Mouse (Mus musculus) liver, embryonic 12.5 days (tissue): ENCODE measurements around the gene Tbc1d22a. TPM values are rescaled to one million over a fixed set of nuclear protein-coding genes. Genes with fewer than 3 reads are reported as not detected.
A peak's percentile ranks its signal among the peaks of the same experiment; 100 is the strongest.

Source experiments
- ATAC-seq: fragments of 200-750 bp; cut with Nextera tagmentation; 2 replicates; pipeline ENCODE4 v1.8.0; 2017; ENCODE audit warnings: moderate number of reproducible peaks, mild to moderate bottlenecking, moderate library complexity
- H3K27ac ChIP-seq: fragments of 300-500 bp; sonication (generic); 2 replicates; pipeline ENCODE4 v1.5.1; 2016; ENCODE audit warnings: mild to moderate bottlenecking
- H3K27me3 ChIP-seq: fragments of 300-500 bp; sonication (generic); replicated peaks from 2 replicates; pipeline ENCODE4 v1.6.1; 2016; ENCODE audit warnings: mild to moderate bottlenecking, moderate library complexity
- H3K36me3 ChIP-seq: fragments of 300-500 bp; sonication (generic); 2 replicates; pipeline ENCODE4 v1.6.1; 2016; ENCODE audit warnings: mild to moderate bottlenecking, moderate library complexity
- H3K4me1 ChIP-seq: fragments of 300-500 bp; sonication (generic); 2 replicates; pipeline ENCODE4 v1.6.1; 2016
- H3K4me2 ChIP-seq: fragments of 300-500 bp; sonication (generic); 2 replicates; pipeline ENCODE4 v1.6.1; 2016; ENCODE audit warnings: mild to moderate bottlenecking, moderate library complexity
- H3K4me3 ChIP-seq: fragments of 300-500 bp; sonication (generic); 2 replicates; pipeline ENCODE4 v1.5.1; 2016; ENCODE audit warnings: mild to moderate bottlenecking, moderate library complexity
- H3K9ac ChIP-seq: fragments of 300-500 bp; sonication (generic); 2 replicates; pipeline ENCODE4 v1.6.1; 2016; ENCODE audit warnings: mild to moderate bottlenecking, moderate library complexity
- H3K9me3 ChIP-seq: fragments of 300-500 bp; sonication (generic); replicated peaks from 2 replicates; pipeline ENCODE4 v1.6.1; 2016; ENCODE audit warnings: mild to moderate bottlenecking, moderate library complexity
- WGBS: fragments of 180-500 bp; shearing (Covaris S2); methylation state at CpG from one replicate; pipeline ENCODE4 v1.1.7; 2016; ENCODE audit not compliant: insufficient replicate concordance; 5-methylcytosine and 5-hydroxymethylcytosine counted together
- polyA plus RNA-seq: library from polyadenylated mRNA; unstranded; fragments of >200 nt; fragmentation: Nextera tagmentation; extraction: Ambion mirVana; gene quantifications from 2 replicates; pipeline ENCODE4 v1.2.1, GENCODE M21; 2016

Tbc1d22a gene
- polyA plus RNA-seq, 1 experiment from 2014 or later: 9.2 TPM

DNA sequence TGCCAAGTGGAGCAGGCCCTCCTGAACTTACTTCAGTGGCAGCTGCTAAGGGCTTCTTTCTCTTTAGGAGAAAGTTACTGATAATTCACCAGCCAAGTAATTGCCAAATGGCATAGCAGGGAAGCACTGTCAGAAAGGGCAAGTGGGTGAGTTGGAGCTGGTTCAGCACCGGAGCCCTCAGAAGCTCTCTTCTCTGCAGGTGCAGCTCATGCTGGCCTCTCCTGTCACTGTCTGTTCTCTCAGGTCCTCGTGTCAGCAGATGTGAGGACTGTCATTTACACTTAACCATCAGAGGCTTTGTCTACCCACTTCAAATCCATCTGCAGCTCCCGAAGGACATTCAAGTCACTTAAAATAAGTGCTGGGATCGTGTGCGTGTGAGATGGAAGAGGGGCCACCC lies 190.6 kb downstream of the Tbc1d22a start:
- Histone ChIP-seq H3K9ac (no peak overlapping the region), H3K27me3 (no peaks in the 10 kb centered on the region), H3K27ac (no peak overlapping the region), H3K4me2 (no peak overlapping the region), H3K4me3 (no peak overlapping the region), H3K4me1 (no peaks in the 10 kb centered on the region), H3K9me3 (no peaks in the 10 kb centered on the region), H3K36me3 (no peaks in the 10 kb centered on the region)
- ATAC-seq: no peak
- 68% methylated on average over 5 of the region's 5 CpGs for WGBS

DNA sequence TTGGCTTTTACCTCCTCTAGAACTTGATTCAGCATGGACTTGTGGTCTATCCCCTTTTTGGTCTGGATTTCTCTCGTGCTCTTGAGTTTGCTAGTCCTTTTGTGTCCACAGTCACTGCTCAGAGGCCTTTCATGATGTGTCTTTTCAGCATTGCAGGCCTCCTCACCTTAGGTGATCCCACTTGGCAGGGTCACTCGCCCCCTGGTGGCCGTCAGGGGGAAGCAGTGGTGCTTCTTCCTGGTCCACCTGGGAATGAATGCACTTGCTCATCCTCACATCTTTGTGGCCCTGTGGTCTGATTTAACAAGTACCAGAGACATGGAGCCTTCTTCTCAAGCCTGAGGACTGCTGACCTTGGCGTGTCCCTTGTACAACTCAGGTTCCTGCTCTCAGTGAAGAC lies 191.3 kb downstream of the Tbc1d22a start:
- no peak overlapping the region for H3K9ac ChIP-seq
- H3K9me3 ChIP-seq: no peaks in the 10 kb centered on the region
- no peak overlapping the region for H3K4me3 ChIP-seq
- no peak overlapping the region for H3K27ac ChIP-seq
- H3K27me3 ChIP-seq: no peaks in the 10 kb centered on the region
- no peaks in the 10 kb centered on the region for H3K36me3 ChIP-seq
- H3K4me1 ChIP-seq: no peaks in the 10 kb centered on the region
- ATAC-seq: no peak
- no peak overlapping the region for H3K4me2 ChIP-seq
- 12% methylated on average over 4 of the region's 4 CpGs for WGBS

GRCm38 (mm10) chr15:86409352-86409751 lies 195.1 kb downstream of the Tbc1d22a start:
- Histone ChIP-seq H3K4me1 (peaks cover 10% of the 10 kb centered on the region; the same call in 1 of the 2 replicates), H3K36me3 (no peaks in the 10 kb centered on the region), H3K27ac (no peak overlapping the region), H3K4me3 (no peak overlapping the region), H3K4me2 (no peak overlapping the region), H3K9me3 (no peaks in the 10 kb centered on the region), H3K27me3 (no peaks in the 10 kb centered on the region), H3K9ac (no peak overlapping the region)
- 68% methylated on average over 5 of the region's 5 CpGs for WGBS
- no peak; the same call in 1 of the 2 replicates for ATAC-seq

DNA sequence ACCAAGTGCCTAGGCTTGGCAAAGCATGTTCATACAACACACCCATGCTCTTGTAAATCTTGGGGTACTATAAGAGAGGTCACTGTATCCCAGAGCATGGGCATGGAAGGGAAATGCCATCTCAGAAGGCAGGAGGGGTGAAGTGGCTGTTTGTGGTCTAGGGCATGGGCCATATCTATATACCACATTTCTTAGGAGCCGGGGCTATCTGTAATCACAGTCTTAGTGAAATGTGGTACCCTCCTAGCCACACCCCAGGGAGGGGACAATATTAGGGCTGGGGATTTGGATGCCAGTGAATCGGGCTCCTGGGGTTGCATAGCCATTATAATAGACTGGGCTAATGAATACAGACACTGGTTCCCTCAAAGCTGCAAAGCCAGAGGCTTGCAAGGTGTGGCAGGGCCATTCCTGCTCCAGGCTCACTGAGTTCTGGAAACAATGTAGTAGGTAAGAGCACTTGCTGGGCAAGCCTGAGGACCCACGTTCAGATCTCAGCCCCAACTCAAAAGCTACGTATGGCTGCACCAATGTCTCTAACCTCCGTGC lies 197.3 kb downstream of the Tbc1d22a start:
- 60% methylated on average over 5 of the region's 5 CpGs for WGBS
- peak; percentile 62; the same call in 1 of the 2 replicates for ATAC-seq
- H3K27me3 ChIP-seq: no peaks in the 10 kb centered on the region

DNA sequence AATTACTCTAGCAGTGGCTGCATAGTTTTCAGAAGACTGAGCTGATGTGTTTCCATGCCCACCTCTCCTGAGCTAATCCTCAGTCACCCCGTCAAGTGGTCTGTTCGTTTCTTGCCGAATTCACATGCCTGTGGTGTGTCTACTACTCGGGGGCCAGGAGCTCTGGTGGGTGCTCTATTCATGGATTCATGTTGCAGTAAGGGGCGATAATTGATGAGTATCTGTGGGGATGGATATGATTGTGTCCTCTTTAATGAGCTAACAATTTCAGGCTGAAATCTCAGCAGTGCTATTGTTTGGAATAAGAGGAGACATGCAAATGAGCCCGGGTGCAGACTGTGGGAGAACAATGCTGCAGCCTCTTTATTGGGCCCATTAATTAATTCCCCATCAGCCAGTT lies 201.7 kb downstream of the Tbc1d22a start:
- Histone ChIP-seq H3K4me1 (peaks cover 8% of the 10 kb centered on the region; the same call in 1 of the 2 replicates), H3K9ac (no peak overlapping the region), H3K4me3 (no peak overlapping the region), H3K27me3 (no peaks in the 10 kb centered on the region), H3K4me2 (no peak overlapping the region), H3K9me3 (no peaks in the 10 kb centered on the region), H3K27ac (no peak overlapping the region), H3K36me3 (no peaks in the 10 kb centered on the region)
- 75% methylated on average over 6 of the region's 6 CpGs for WGBS
- no peak for ATAC-seq

More for the DNA sequence above, 197.3 kb downstream of the Tbc1d22a start:
- Histone ChIP-seq H3K36me3 (no peaks in the 10 kb centered on the region), H3K9me3 (no peaks in the 10 kb centered on the region), H3K4me1 (peaks cover 10% of the 10 kb centered on the region; the same call in 1 of the 2 replicates), H3K27ac (no peak overlapping the region), H3K4me2 (no peak overlapping the region), H3K4me3 (no peak overlapping the region), H3K9ac (no peak overlapping the region)

DNA sequence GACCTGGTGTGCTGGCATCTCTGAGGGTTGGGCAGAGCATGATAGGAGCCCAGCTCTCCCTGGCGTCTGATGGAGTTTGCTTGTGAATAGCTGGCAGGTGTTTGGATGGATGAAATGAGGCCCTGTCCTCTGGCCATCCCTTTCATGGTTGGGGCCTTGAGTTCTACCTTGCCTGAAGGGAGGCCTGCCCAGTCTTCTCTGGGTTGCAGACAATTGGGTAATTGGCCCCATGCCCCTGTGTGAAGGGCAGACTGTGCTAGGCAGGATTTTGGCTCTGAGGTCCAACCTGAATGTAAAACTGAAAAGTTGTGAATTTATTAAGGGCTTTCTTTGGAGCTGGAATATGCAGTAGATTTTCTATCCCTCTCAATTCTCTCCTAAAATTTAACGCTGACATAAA lies 204.2 kb downstream of the Tbc1d22a start:
- Histone ChIP-seq H3K36me3 (no peaks in the 10 kb centered on the region), H3K4me1 (peaks cover 13% of the 10 kb centered on the region), H3K27ac (no peak overlapping the region), H3K4me2 (no peak overlapping the region), H3K27me3 (no peaks in the 10 kb centered on the region), H3K4me3 (no peak overlapping the region), H3K9ac (no peak overlapping the region), H3K9me3 (no peaks in the 10 kb centered on the region)
- no peak for ATAC-seq
- WGBS: 81% methylated on average over 2 of the region's 2 CpGs

DNA sequence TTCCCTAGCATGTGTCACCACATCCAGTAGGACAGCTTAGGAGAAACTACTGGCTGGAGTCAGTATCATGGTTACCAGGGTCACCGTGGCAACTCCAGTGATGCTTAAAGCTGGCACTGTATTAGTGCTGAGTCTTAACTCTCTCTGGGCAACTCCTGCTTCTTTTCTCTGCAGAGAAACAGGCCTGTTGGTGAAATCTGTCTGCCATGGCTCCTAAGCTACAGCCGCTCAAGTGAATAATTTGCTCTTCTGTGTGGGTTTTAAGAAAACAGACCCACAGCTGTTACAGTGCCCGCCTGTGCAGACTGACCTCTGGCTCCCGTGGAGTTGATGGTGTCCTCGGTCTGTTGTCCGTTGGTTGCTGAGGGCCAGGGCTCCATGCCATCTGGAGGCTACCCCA lies 205.4 kb downstream of the Tbc1d22a start:
- H3K9ac ChIP-seq: no peak overlapping the region
- H3K4me1 ChIP-seq: peaks cover 22% of the 10 kb centered on the region
- no peak overlapping the region for H3K4me3 ChIP-seq
- WGBS: 80% methylated on average over 6 of the region's 6 CpGs
- no peak overlapping the region for H3K4me2 ChIP-seq
- no peaks in the 10 kb centered on the region for H3K27me3 ChIP-seq
- H3K9me3 ChIP-seq: no peaks in the 10 kb centered on the region
- no peaks in the 10 kb centered on the region for H3K36me3 ChIP-seq
- ATAC-seq: no peak
- H3K27ac ChIP-seq: no peak overlapping the region

GRCm38 (mm10) chr15:86422858-86423257 lies 208.6 kb downstream of the Tbc1d22a start:
- Histone ChIP-seq H3K36me3 (no peaks in the 10 kb centered on the region), H3K27ac (peak overlapping the region; percentile 8; the same call in 1 of the 2 replicates), H3K27me3 (no peaks in the 10 kb centered on the region), H3K4me3 (no peak overlapping the region), H3K4me1 (peaks cover 40% of the 10 kb centered on the region), H3K4me2 (no peak overlapping the region), H3K9me3 (no peaks in the 10 kb centered on the region), H3K9ac (no peak overlapping the region)
- ATAC-seq: no peak
- 41% methylated on average over 1 of the region's 1 CpGs for WGBS

- Histone ChIP-seq H3K36me3 (no peaks in the 10 kb centered on the region), H3K4me2 (no peak overlapping the region), H3K4me1 (peaks cover 40% of the 10 kb centered on the region), H3K9ac (no peak overlapping the region), H3K4me3 (no peak overlapping the region), H3K27me3 (no peaks in the 10 kb centered on the region), H3K27ac (peak overlapping the region; percentile 69; the same call in 1 of the 2 replicates), H3K9me3 (no peaks in the 10 kb centered on the region)
- WGBS: 31% methylated on average over 2 of the region's 2 CpGs
- ATAC-seq: peak; percentile 66
Observed at GRCm38 (mm10) chr15:86423884-86424283, 209.6 kb downstream of the Tbc1d22a start.

- ATAC-seq: no peak
- peak overlapping the region; percentile 64; the same call in 1 of the 2 replicates for H3K27ac ChIP-seq
- H3K9ac ChIP-seq: no peak overlapping the region
- peaks cover 40% of the 10 kb centered on the region for H3K4me1 ChIP-seq
- H3K4me2 ChIP-seq: no peak overlapping the region
- no peaks in the 10 kb centered on the region for H3K9me3 ChIP-seq
- 54% methylated on average over 8 of the region's 8 CpGs for WGBS
- H3K36me3 ChIP-seq: no peaks in the 10 kb centered on the region
- H3K4me3 ChIP-seq: no peak overlapping the region
- H3K27me3 ChIP-seq: no peaks in the 10 kb centered on the region
Observed at GRCm38 (mm10) chr15:86424971-86425370, 210.7 kb downstream of the Tbc1d22a start.

- H3K9me3 ChIP-seq: no peaks in the 10 kb centered on the region
- H3K27ac ChIP-seq: no peak overlapping the region
- H3K27me3 ChIP-seq: no peaks in the 10 kb centered on the region
- no peak overlapping the region for H3K4me2 ChIP-seq
- WGBS: 39% methylated on average over 5 of the region's 5 CpGs
- H3K9ac ChIP-seq: no peak overlapping the region
- H3K4me3 ChIP-seq: no peak overlapping the region
- no peaks in the 10 kb centered on the region for H3K36me3 ChIP-seq
- peaks cover 40% of the 10 kb centered on the region for H3K4me1 ChIP-seq
- ATAC-seq: no peak
Observed at GRCm38 (mm10) chr15:86426364-86427000, 212.2 kb downstream of the Tbc1d22a start.

DNA sequence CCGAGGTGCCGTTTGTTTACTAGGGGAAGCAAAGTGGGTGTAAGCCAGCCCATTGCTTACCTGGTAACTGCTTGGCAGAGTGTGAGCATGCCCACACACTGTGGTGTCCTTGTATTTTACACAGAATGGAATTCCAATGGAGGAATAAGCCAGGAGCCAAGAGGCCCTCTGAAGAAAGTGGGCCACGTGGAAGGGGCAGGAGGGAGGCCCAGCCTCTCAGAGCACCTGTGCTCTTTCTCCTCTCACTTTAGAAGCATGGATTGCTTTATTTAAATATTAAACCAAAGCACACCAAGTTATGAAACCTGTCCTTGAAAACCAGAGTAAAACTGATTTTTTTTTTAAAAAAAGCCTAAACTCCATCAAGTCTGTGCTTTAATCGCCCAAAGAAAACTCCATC lies 213.2 kb downstream of the Tbc1d22a start:
- no peak for ATAC-seq
- no peak overlapping the region for H3K9ac ChIP-seq
- H3K36me3 ChIP-seq: no peaks in the 10 kb centered on the region
- no peak overlapping the region for H3K4me3 ChIP-seq
- H3K27ac ChIP-seq: no peak overlapping the region
- 69% methylated on average over 4 of the region's 4 CpGs for WGBS
- H3K9me3 ChIP-seq: no peaks in the 10 kb centered on the region
- peaks cover 36% of the 10 kb centered on the region for H3K4me1 ChIP-seq
- no peaks in the 10 kb centered on the region for H3K27me3 ChIP-seq
- H3K4me2 ChIP-seq: no peak overlapping the region
